Mouse (Mus musculus) embryonic fibroblast, embryonic 13.5 days (primary cell): ENCODE measurements at regions not wholly inside any gene's neighbourhood (a gene's known extent, or its start where the extent isn't known, plus 50 kb on each side); places are given as distances from the start of the nearest gene placed in this dataset.

Experiments used
- H3K27ac ChIP-seq: 2 replicates; pipeline ENCODE4 v1.5.1; 2012; ENCODE audit warnings: low read length, control low read depth, inconsistent platforms; ENCODE audit not compliant: insufficient read depth
- H3K4me1 ChIP-seq: 2 replicates; pipeline ENCODE4 v1.6.1; 2011; ENCODE audit warnings: low read length; ENCODE audit not compliant: control insufficient read depth, insufficient read depth
- H3K4me3 ChIP-seq: 2 replicates; pipeline ENCODE4 v1.5.1; 2011; ENCODE audit warnings: mild to moderate bottlenecking, control low read depth, low read length; ENCODE audit not compliant: insufficient read depth
- CTCF ChIP-seq: IDR thresholded peaks from 2 replicates; pipeline ENCODE4 v1.5.1; 2011; ENCODE audit warnings: mild to moderate bottlenecking, control low read depth, low read length, moderate library complexity, borderline replicate concordance; ENCODE audit not compliant: insufficient read depth
- POLR2A ChIP-seq: IDR thresholded peaks from 2 replicates; pipeline ENCODE4 v1.6.1; 2011; ENCODE audit warnings: low read depth, mild to moderate bottlenecking, control low read depth, low read length, moderate library complexity

DNA sequence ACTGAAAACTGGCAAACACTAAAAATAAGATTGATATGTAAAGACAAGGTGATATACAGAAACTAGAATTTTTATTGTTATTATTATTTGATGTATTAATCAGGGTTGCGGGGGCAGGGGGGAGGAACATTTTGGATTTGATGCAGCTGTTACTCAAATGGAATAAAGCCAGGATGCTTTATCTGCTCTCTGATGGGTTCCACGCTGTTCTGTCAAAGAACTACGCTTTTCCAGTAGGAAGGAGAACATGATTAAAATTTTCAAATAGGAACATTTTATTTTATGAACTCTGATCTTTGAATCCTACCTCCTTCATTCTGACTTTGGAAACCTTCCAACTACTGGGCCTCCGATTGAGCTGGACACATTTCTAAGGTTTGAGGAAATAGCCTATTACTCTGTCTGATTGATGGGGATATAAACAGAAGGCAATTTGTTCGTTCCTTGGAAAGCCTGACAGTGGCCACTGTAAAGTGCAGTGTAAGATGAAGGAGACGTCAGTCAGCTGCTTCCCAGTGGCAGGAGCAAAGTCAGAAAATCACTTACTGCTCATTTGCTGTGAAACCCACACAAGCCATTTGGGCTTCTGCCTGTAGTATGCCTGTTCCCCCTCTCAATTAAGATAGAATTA, 642.2 kb downstream of the Trib2 start:
- TF ChIP-seq CTCF (no peak), POLR2A (no peak)
- H3K27ac ChIP-seq = no peak overlapping the region

DNA sequence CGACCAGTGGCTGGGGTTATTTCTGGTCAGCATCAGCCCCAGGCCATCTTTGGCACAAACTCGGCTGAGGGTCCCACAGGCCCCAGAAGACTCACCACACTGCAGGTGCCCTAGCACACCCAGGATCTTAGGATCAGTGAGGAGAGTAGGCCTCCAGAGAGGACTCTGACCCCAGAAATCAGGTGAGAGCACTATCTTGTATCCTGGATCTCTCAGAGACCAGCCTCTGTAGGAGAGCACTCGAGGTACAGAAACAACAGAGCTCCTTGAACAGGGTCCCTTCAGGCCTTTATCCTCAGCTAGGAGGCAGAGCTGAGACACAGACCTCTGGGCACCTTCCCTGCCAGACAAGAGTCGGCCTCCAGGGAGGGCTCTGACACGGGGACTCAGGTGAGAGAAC, 654.1 kb downstream of the Trib2 start:
- TF ChIP-seq POLR2A = no peak
- H3K4me1 ChIP-seq = no peaks in the 10 kb centered on the region
- no peak overlapping the region for H3K27ac ChIP-seq
- H3K4me3 ChIP-seq = no peak overlapping the region

More for the DNA sequence above, 642.2 kb downstream of the Trib2 start:
- Histone ChIP-seq H3K4me3 (no peak overlapping the region), H3K4me1 (no peaks in the 10 kb centered on the region)

DNA sequence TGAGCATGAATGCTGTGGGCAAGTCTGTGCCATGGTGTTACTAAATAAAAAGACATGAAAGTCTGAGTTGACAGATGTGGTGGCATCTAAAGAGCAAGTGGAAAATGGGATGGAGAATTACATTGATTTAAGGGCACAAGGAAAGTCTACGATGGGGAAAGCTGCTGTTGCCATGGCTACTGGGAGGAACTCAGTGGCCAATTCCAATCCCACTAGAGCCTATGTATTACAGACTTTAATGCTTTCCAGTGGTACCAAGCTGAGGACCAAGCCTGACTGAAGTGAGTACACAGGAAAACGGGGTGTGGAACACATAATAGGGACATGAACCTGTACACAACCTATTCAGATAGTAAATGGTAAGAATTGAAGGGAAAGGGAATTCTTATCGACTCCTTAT, 654.9 kb downstream of the Trib2 start:
- H3K4me3 ChIP-seq = no peak overlapping the region
- no peak overlapping the region for H3K27ac ChIP-seq
- no peaks in the 10 kb centered on the region for H3K4me1 ChIP-seq
- TF ChIP-seq CTCF (no peak), POLR2A (no peak)

GRCm38 (mm10) chr12:15160478-15160998, 656.2 kb downstream of the Trib2 start:
- Histone ChIP-seq H3K27ac (no peak overlapping the region), H3K4me3 (no peak overlapping the region), H3K4me1 (no peaks in the 10 kb centered on the region)
- TF ChIP-seq CTCF (no peak), POLR2A (no peak)

DNA sequence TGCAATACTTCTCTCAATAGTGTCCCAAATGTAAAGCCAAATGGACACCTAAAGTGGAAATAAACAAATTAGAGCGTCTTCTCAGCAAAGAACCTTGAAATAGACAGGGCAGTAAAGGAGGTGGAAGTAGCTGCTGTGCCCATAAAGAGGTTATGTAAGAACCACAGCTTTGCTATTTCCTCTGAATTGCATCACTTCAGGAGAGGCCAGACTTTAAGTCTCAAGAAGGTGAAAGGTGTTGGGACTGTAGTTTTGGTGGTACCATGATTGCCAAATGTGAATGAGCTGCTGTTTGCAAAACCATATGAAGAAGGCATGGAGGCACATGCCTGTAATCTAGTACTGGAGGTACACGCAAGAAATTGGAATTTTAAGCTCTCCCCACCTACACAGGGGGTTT, 670.3 kb downstream of the Trib2 start:
- TF ChIP-seq POLR2A (no peak), CTCF (no peak)
- Histone ChIP-seq H3K4me1 (no peaks in the 10 kb centered on the region), H3K27ac (no peak overlapping the region), H3K4me3 (no peak overlapping the region)

GRCm38 (mm10) chr12:15137039-15137438, 679.7 kb downstream of the Trib2 start:
- TF ChIP-seq POLR2A = no peak
- no peak for TF ChIP-seq CTCF
- Histone ChIP-seq H3K4me1 (no peaks in the 10 kb centered on the region), H3K4me3 (no peak overlapping the region), H3K27ac (no peak overlapping the region)

DNA sequence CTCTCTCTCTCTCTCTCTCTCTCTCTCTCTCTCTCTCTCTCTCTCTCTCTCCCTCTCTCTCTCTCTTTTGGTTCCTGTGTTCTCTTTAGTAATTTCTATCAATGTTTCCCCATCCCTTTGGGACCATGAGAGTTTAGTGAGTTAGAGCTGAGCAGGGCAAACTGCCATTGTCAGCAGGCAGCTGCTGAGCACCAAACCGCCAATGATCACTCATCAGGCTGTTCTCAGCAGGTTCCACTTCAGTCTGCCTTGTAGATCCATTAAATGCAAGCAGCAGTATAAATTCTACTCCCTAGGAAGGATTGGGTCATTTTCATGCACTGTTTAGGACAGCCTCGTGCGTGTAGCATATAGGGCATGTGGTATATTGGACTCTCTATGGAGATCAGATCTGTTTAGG, 692.5 kb downstream of the Trib2 start:
- no peak for TF ChIP-seq CTCF
- no peak for TF ChIP-seq POLR2A
- Histone ChIP-seq H3K4me1 (no peaks in the 10 kb centered on the region), H3K27ac (no peak overlapping the region), H3K4me3 (no peak overlapping the region)

DNA sequence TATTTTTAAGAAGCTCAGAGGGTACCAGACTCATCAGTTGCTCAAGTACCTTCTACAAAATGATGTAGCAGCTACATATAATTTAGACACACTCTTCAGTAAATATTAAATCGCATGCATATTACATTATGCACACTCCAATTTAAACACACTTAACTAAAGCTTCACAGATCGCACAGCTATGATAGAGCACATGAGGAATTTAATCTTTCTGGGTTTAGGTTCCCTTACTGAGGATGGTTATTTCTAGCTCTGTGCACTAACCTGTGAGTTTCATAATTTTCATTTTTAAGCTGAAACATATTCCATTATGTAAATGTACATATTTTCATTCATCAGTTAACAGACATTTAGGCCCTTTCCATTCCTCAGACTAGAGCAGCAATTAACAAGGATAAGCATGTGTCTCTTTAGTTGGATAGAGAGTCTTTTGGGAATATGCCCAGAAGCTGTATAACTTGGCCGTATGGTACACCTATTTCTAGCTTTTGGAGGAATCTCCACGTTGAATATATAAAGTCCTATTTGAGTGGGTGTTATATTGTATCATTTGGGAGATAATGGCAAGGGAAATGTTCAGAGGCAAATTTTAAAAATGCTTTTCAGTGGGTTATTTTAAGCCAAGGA, 694.0 kb downstream of the Trib2 start:
- TF ChIP-seq CTCF = no peak
- no peak for TF ChIP-seq POLR2A
- no peaks in the 10 kb centered on the region for H3K4me1 ChIP-seq
- no peak overlapping the region for H3K27ac ChIP-seq
- H3K4me3 ChIP-seq = no peak overlapping the region

DNA sequence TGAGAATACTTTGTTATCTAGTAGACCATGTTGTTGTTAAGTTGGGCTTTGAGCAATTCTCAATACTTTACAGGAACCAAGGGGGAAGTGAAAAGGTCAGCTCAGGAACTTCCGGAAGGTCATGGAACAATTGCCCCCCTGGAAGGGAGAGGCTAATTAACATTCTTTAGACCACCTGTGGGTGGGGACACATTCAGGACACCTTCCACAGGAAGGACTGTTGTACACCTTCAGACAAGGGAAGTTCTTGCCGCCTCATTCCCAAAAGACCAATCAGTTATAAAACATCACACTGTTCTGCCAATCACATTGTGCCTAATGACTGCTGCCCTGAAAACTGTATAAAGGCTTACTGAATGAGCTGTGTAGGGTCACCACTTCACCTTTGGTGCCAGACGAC, 701.2 kb downstream of the Trib2 start:
- no peak overlapping the region for H3K27ac ChIP-seq
- no peak for TF ChIP-seq CTCF
- TF ChIP-seq POLR2A = no peak
- H3K4me1 ChIP-seq = no peaks in the 10 kb centered on the region
- H3K4me3 ChIP-seq = no peak overlapping the region

GRCm38 (mm10) chr12:15114793-15115192, 701.9 kb downstream of the Trib2 start:
- Histone ChIP-seq H3K4me3 (no peak overlapping the region), H3K27ac (no peak overlapping the region), H3K4me1 (no peaks in the 10 kb centered on the region)
- TF ChIP-seq CTCF (no peak), POLR2A (no peak)
